Mouse (Mus musculus) C2C12 (cell line): Measurements from ENCODE around the gene Dtd1.

Experiments
- CEBPB ChIP-seq: IDR thresholded peaks from one replicate; pipeline ENCODE4 v1.6.1; 2011; ENCODE audit warnings: low read depth, mild to moderate bottlenecking, control low read depth, moderate library complexity
- CTCF ChIP-seq: IDR thresholded peaks from one replicate; pipeline ENCODE4 v1.5.1; 2011; ENCODE audit not compliant: control insufficient read depth, insufficient read depth, insufficient read length
- FOSL1 ChIP-seq: IDR thresholded peaks from one replicate; pipeline ENCODE4 v1.8.0; 2011; ENCODE audit warnings: mild to moderate bottlenecking, low read length; ENCODE audit not compliant: poor library complexity, insufficient read depth, severe bottlenecking
- MAX ChIP-seq: IDR thresholded peaks from one replicate; pipeline ENCODE4 v1.6.1; 2011; ENCODE audit warnings: mild to moderate bottlenecking, control low read depth
- MYOD1 ChIP-seq: IDR thresholded peaks from one replicate; pipeline ENCODE4 v1.6.1; 2011; ENCODE audit warnings: low read depth; ENCODE audit not compliant: control insufficient read depth, insufficient read length
- MYOG ChIP-seq: IDR thresholded peaks from one replicate; pipeline ENCODE4 v1.6.1; 2011; ENCODE audit not compliant: control insufficient read depth, insufficient read length; ENCODE audit errors: extremely low read depth
- USF1 ChIP-seq: IDR thresholded peaks from one replicate; pipeline ENCODE4 v1.6.1; 2011; ENCODE audit warnings: low read depth, mild to moderate bottlenecking, control low read depth, moderate library complexity

- no peak for TF ChIP-seq CTCF
- TF ChIP-seq USF1 = no peak
- no peak for TF ChIP-seq MAX
- TF ChIP-seq MYOG = no peak
- no peak for TF ChIP-seq CEBPB
- no peak for TF ChIP-seq MYOD1
- no peak for TF ChIP-seq FOSL1
Measured at GRCm38 (mm10) chr2:144598006-144598405, 1.7 kb upstream of the Dtd1 start.
